Mouse (Mus musculus) B cell, adult 62 days (primary cell): Measurements from ENCODE around the gene Krt33b. TPM values are rescaled to one million over a fixed set of nuclear protein-coding genes. Genes with fewer than 3 reads are reported as not detected.

Experiments used
- total RNA-seq: library from RNA; stranded (reverse); gene quantifications from 4 replicates; pipeline ENCODE4 v1.2.4, GENCODE M21; 2023

Krt33b gene
- not detected in 4 replicates for total RNA-seq

DNA sequence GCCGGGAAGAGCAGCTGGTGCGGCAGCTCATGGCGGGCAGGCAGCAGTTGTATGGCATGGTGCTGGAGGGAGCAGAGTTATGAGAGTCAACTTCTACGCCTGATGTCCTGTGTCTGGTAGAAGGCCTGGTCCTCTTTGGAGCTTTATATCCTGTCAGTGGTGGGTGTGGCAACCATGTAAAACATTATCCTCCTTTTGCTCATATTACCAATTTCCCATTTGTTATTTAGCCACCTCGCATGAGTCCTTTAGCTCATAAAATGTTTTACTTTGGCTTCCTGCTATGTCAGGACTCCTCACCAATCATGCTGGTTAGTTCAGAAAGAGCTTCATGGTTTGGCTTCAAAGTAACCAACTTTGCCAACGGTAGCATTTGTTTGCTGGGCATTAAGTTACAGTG, at the start of gene Krt33b:
TSS of gene Krt33b (minus strand) at position 101 of the 400 bp plus-strand sequence.

DNA sequence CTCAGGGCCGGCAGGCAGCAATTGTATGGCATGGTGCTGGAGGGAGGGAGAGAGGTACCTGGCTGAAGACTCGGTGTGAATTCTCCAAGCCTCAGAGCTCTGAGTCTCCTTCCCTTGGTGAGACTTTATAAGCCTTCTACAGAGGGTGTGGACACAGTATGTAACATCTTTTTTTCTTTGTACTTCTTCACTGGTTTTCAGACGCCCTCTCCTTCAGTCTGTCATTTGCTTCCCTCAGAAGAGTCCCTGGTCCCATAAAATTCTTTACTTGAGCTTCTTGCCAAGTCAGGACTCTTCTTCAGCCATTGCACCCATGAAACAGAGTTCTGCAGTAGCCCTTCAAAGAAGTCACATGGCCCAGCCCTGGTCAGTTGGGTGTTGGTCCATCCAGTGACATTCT, 20.8 kb upstream of the Krt33b start, which contains the start of gene Krt31:
TSS of gene Krt31 (minus strand) at position 101 of the 400 bp plus-strand sequence.

DNA sequence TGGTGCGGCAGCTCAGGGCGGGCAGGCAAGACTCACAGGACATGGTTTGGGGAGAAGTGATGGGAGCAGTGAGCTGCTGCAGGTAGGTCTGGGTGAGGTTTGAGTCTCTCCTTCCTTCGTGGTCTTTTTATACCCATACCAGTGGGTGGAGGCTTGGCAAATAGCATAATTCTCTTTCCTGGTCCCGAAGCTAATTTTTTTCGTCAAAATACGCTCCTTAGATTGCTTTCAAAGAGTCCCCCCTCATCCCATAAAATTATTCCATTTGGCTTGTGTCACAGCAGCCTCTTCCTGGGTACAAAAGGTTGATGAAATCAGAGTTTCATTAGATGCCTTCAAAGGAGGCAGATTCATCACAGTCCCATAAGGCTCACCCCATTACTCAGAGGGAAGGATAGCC, 11.8 kb upstream of the Krt33b start, which contains the start of gene Krt34:
TSS of gene Krt34 (minus strand) at position 101 of the 400 bp plus-strand sequence.

DNA sequence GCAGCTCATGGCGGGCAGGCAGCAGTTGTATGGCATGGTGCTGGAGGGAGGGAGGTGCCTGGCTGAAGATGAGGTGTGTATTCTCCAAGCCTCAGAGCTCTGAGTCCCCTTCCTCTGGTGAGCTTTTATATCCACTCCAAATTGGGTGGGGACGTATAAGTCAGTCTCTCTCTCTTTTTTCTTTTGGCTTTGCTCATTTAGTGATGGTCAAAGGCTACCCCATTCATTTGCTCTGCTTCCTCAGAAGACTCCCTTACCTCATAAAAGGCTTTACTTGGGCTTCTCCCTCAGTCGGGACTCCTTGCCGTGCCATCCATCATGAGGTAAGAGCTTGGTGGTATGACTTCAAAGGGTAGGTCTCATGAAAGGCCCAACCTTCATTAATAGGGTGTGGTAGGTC, 13.6 kb downstream of the Krt33b start, which contains the start of gene Krt33a:
TSS of gene Krt33a (minus strand) at position 101 of the 400 bp plus-strand sequence.

DNA sequence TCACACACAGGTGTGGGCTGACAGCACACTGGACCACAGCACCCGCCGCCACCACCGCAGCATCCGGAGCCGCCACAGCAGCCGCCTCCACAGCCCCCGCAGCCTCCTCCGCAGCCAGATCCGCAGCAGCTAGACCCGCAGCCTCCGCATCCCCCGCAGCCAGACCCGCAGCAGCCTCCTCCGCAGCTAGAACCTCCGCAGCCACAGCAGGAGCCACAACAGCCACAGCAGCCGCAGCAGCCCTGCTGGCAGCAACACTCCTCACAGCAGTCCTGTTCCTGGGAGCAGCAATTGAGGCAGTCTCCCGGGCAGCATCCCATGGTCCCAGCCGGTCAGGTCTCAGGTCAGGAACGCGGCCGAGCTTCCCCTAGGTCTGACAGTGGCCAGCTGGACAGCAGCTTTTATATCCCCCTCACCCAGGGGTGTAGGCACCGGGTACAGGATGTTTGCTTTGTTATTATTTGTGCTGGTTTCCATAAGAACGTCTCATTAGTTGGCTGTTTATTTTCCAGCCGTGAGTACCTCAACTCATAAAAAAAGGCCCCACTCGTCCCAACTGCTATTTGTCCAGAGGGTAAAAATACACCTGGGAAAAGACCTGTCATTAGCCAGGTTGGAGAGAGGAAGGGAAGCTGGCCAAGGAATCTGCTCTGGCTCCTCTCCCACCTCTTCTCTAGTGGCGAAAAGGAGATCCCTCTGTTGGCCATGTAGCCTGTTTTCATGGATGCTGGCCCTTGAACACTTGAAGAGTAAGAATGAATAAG, 35.9 kb downstream of the Krt33b start, which contains the start of gene Krtap17-1:
TSS of gene Krtap17-1 (minus strand) at position 375 of the 764 bp plus-strand sequence.

DNA sequence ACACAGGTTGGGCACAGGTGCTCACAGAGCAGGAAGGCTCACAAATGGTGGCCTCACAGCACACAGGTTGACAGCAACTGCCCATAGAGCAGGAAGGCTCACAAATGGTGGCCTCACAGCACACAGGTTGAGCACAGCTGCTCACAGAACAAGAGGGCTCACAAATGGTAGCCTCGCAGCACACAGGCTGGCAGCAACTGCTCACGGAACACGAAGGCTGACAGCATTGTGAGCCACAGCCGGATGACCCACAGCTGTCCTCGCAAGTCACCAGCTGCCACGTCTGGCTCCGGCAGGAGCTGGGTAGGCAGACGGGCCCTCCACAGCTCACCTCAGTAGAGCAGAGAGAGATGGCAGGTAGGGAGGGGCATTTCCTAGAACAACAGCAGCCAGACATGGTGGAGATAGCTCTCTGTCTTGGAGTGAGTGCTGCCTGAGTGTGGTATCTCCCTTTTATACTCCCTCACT, 43.5 kb downstream of the Krt33b start, which contains the start of gene Krtap16-1:
TSS of gene Krtap16-1 (minus strand) at position 418 of the 468 bp plus-strand sequence.

DNA sequence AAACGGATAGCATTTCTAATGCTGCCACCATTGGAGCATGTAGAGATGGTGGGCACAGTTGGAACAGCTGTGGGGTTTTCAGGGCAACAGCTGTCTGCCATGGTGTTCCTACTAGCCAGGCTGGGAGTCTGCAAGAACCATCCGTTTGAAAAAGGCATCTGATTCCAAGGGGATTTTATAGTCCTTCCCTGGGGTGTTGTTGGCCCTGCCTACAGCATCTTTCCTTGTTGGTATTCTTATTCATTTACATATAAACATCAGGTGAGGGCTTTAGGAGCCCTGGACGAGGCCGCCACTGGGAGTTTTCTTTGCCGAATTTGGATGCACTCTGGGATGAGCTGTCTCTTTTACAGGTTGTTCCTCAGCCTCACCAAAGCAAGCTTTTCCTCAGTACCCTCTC, 50.7 kb downstream of the Krt33b start, which contains the start of gene Krtap29-1:
TSS of gene Krtap29-1 (minus strand) at position 101 of the 400 bp plus-strand sequence.

Other genes with a start within 250 kb of the Krt33b start
- gene Krtap4-8, start 249.2 kb downstream of the Krt33b start, total RNA-seq = not detected in 4 replicates
- not detected in 4 replicates for gene Krtap4-9, start 244.7 kb downstream of the Krt33b start, total RNA-seq
- gene Gm11596, start 236.4 kb downstream of the Krt33b start, total RNA-seq = not detected in 4 replicates
- not detected in 4 replicates for gene Gm11569, start 230.9 kb downstream of the Krt33b start, total RNA-seq
- gene Gm11554, start 225.4 kb downstream of the Krt33b start, total RNA-seq = not detected in 4 replicates
- gene Krtap4-13, start 220.0 kb downstream of the Krt33b start, total RNA-seq = not detected in 4 replicates
- gene Gm11564, start 214.2 kb downstream of the Krt33b start, total RNA-seq = not detected in 4 replicates
- gene 2300003K06Rik, start 191.8 kb downstream of the Krt33b start, total RNA-seq = not detected in 4 replicates
- not detected in 4 replicates for gene Krtap4-16, start 178.3 kb downstream of the Krt33b start, total RNA-seq
- gene Gm11568, start 172.0 kb downstream of the Krt33b start, total RNA-seq = not detected in 4 replicates
- gene Gm11559, start 165.4 kb downstream of the Krt33b start, total RNA-seq = not detected in 4 replicates
- not detected in 4 replicates for gene Krtap9-1, start 156.5 kb downstream of the Krt33b start, total RNA-seq
- not detected in 4 replicates for gene Gm11567, start 150.7 kb downstream of the Krt33b start, total RNA-seq
- gene Krtap31-1, start 121.9 kb downstream of the Krt33b start, total RNA-seq = not detected in 4 replicates
- gene Gm11565, start 115.1 kb downstream of the Krt33b start, total RNA-seq = not detected in 4 replicates
- gene Krtap31-2, start 93.6 kb downstream of the Krt33b start, total RNA-seq = not detected in 4 replicates
- not detected in 4 replicates for gene Krtap9-5, start 81.4 kb downstream of the Krt33b start, total RNA-seq
- not detected in 4 replicates for gene Krtap29-1, start 50.8 kb downstream of the Krt33b start, total RNA-seq
- gene Krtap16-1, start 43.3 kb downstream of the Krt33b start, total RNA-seq = not detected in 4 replicates
- gene Krtap17-1, start 35.9 kb downstream of the Krt33b start, total RNA-seq = not detected in 4 replicates
- not detected in 4 replicates for gene Krt33a, start 13.7 kb downstream of the Krt33b start, total RNA-seq
- not detected in 4 replicates for gene Krt34, start 11.7 kb upstream of the Krt33b start, total RNA-seq
- not detected in 4 replicates for gene Krt31, start 20.7 kb upstream of the Krt33b start, total RNA-seq
- gene Krt32, start 58.4 kb upstream of the Krt33b start, total RNA-seq = not detected in 4 replicates
- not detected in 4 replicates for gene Krt35, start 66.4 kb upstream of the Krt33b start, total RNA-seq
- not detected in 4 replicates for gene Krt36, start 75.8 kb upstream of the Krt33b start, total RNA-seq
- gene Krt13, start 91.7 kb upstream of the Krt33b start, total RNA-seq = not detected in 4 replicates
- not detected in 4 replicates for gene Krt15, start 106.1 kb upstream of the Krt33b start, total RNA-seq
- gene Krt19, start 118.8 kb upstream of the Krt33b start, total RNA-seq = 0.47 TPM in 1 of 4 replicates, not detected in the others
- not detected in 4 replicates for gene Krt9, start 163.4 kb upstream of the Krt33b start, total RNA-seq
- gene Krt14, start 177.7 kb upstream of the Krt33b start, total RNA-seq = not detected in 4 replicates
- gene Krt16, start 219.0 kb upstream of the Krt33b start, total RNA-seq = not detected in 4 replicates
- not detected in 4 replicates for gene Krt17, start 231.2 kb upstream of the Krt33b start, total RNA-seq
- gene Krt42, start 240.0 kb upstream of the Krt33b start, total RNA-seq = not detected in 4 replicates